Mouse (Mus musculus) kidney, adult 2 months (tissue): ENCODE measurements around the gene Ncor2.

Experiments
- CTCF ChIP-seq: fragments of 200-500 bp; conservative IDR thresholded peaks from 2 replicates; pipeline ENCODE4 v1.5.1; 2011; ENCODE audit warnings: low read depth, mild to moderate bottlenecking, control low read depth, low read length, moderate library complexity, mixed read lengths; ENCODE audit not compliant: insufficient read depth, insufficient read length
- POLR2A ChIP-seq: fragments of 200-500 bp; IDR thresholded peaks from one replicate; pipeline ENCODE4 v1.6.1; 2011; ENCODE audit warnings: low read depth, low read length, control low read depth

DNA sequence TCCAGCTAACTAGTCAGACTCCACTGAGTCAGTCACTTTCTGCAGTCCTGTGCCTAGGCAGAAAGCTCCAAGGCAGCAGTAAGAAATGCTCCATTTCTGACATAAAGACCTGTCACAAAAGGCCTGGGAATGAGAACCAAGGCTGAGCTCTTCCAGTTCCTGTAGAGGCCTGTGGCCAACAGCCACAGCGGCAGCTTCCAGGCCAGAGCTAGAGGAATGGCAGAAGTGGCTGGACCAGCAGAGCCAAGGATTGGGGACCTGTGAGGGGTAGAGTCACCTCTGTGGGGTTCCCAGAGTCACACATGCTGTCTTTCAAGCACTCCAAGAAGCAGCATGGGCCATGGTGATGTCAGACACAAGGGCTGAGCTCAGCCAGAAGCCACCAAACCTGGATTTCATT is 66.4 kb downstream of the Ncor2 start:
- no peak for TF ChIP-seq POLR2A
- TF ChIP-seq CTCF, result no peak
